Mouse (Mus musculus): Measurements from ENCODE around the gene Renbp. TPM values are rescaled to one million over a fixed set of nuclear protein-coding genes. Genes with fewer than 3 reads are reported as not detected.

The Renbp gene
- total RNA-seq (2014; rRNA removed) = 4.9 and 13.1 TPM in 2 replicates
- 11.7 and 12.4 TPM in 2 replicates for polyA plus RNA-seq (2015; fragmentation: Nextera tagmentation; extraction: Ambion mirVana)

GRCm38 (mm10) chrX:73930402-73931062 is at the start of gene Renbp:
Gene Renbp (minus strand): TSS chrX:73930850.
- WGBS = 45% methylated on average over 17 of the region's 17 CpGs
- Histone ChIP-seq H3K4me1 (ENCODE audit: insufficient read depth) (no peaks in the 10 kb centered on the region), H3K27me3 (ENCODE audit: insufficient read depth, low read length) (no peaks in the 10 kb centered on the region), H3K4me2 (ENCODE audit: low read depth) (no peak within 1 kb of the TSS), H3K9ac (no peak within 1 kb of the TSS), H3K4me3 (ENCODE audit: low read depth, low read length) (no peak within 1 kb of the TSS), H3K9me3 (ENCODE audit: low read length) (no peaks in the 10 kb centered on the region), H3K36me3 (ENCODE audit: insufficient read depth) (no peaks in the 10 kb centered on the region), H3K27ac (ENCODE audit: low read depth, low read length) (no peak within 1 kb of the TSS)
- ATAC-seq (peak; percentile 27; the same call in 1 of the 2 replicates), DNase-seq (no peak)
- TF ChIP-seq CTCF (IDR thresholded peaks at IDR 0.05; ENCODE audit: low read depth) = no peak

- ATAC-seq (no peak), DNase-seq (no peak)
- H3K4me3 ChIP-seq (ENCODE audit: low read depth, low read length) = no peak overlapping the region
- no peak overlapping the region for H3K27ac ChIP-seq (ENCODE audit: low read depth, low read length)
- 71% methylated on average over 1 of the region's 1 CpGs for WGBS
- H3K9ac ChIP-seq = no peak overlapping the region
- no peaks in the 10 kb centered on the region for H3K4me1 ChIP-seq (ENCODE audit: insufficient read depth)
- no peak for TF ChIP-seq CTCF (IDR thresholded peaks at IDR 0.05; ENCODE audit: low read depth)
- H3K9me3 ChIP-seq (ENCODE audit: low read length) = no peaks in the 10 kb centered on the region
- no peaks in the 10 kb centered on the region for H3K36me3 ChIP-seq (ENCODE audit: insufficient read depth)
- no peak overlapping the region for H3K4me2 ChIP-seq (ENCODE audit: low read depth)
- no peaks in the 10 kb centered on the region for H3K27me3 ChIP-seq (ENCODE audit: insufficient read depth, low read length)
These were observed 47.1 kb upstream of the Renbp start for GRCm38 (mm10) chrX:73977783-73978182.

DNA sequence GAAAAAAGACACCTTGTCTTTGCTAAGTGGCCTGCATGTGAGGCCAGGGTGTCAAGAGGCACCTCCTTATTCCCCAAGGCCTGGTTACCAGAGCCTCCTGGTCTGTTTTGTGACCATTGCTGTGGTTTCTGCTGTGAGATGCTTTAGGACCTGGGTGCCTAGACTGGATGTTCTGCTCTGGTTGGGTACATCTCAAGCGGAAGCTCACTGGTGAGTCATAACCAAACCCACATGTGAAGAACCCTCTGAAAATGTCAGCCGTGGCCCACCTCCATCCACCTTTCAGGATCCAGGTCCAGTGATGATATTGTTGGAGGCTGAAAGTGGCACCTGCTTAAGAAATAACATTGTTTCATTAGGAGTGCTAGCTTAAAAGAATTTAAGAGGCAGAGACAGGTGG is 45.6 kb upstream of the Renbp start:
- Histone ChIP-seq H3K4me1 (ENCODE audit: insufficient read depth) (no peaks in the 10 kb centered on the region), H3K4me2 (ENCODE audit: low read depth) (no peak overlapping the region), H3K9me3 (ENCODE audit: low read length) (no peaks in the 10 kb centered on the region), H3K9ac (no peak overlapping the region), H3K27ac (ENCODE audit: low read depth, low read length) (no peak overlapping the region), H3K4me3 (ENCODE audit: low read depth, low read length) (no peak overlapping the region), H3K36me3 (ENCODE audit: insufficient read depth) (no peaks in the 10 kb centered on the region), H3K27me3 (ENCODE audit: insufficient read depth, low read length) (no peaks in the 10 kb centered on the region)
- WGBS = 97% methylated on average over 2 of the region's 2 CpGs
- DNase-seq = no peak
- TF ChIP-seq CTCF (IDR thresholded peaks at IDR 0.05; ENCODE audit: low read depth) = no peak
- ATAC-seq = no peak

GRCm38 (mm10) chrX:73972774-73973173 is 42.1 kb upstream of the Renbp start:
- no peak for TF ChIP-seq CTCF (IDR thresholded peaks at IDR 0.05; ENCODE audit: low read depth)

DNA sequence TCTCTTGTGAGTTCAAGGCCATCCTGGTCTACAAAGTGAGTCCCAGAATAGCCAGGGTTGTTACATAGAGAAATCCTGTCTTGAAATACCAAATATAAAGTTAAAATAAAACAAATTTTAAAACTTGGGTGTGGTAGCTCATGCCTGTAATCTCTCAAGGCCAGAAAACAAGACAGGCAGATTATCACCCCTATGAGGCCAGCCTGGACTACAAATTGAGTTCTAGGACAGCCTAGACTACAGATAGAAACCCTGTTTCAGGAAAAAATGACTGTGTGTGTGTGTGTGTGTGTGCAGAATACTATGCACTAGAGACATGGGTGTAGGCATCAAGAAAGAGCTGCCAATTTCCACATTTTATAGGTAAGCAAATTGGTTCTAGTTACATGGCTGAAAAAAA is 40.1 kb upstream of the Renbp start:
- ATAC-seq = no peak
- TF ChIP-seq CTCF (IDR thresholded peaks at IDR 0.05; ENCODE audit: low read depth) = no peak
- H3K9ac ChIP-seq = no peak overlapping the region
- H3K27me3 ChIP-seq (ENCODE audit: insufficient read depth, low read length) = no peaks in the 10 kb centered on the region
- no peaks in the 10 kb centered on the region for H3K9me3 ChIP-seq (ENCODE audit: low read length)
- H3K27ac ChIP-seq (ENCODE audit: low read depth, low read length) = no peak overlapping the region
- no peak overlapping the region for H3K4me3 ChIP-seq (ENCODE audit: low read depth, low read length)
- H3K36me3 ChIP-seq (ENCODE audit: insufficient read depth) = no peaks in the 10 kb centered on the region
- no peak for DNase-seq
- no peaks in the 10 kb centered on the region for H3K4me1 ChIP-seq (ENCODE audit: insufficient read depth)
- H3K4me2 ChIP-seq (ENCODE audit: low read depth) = no peak overlapping the region

More at GRCm38 (mm10) chrX:73972774-73973173, 42.1 kb upstream of the Renbp start:
- ATAC-seq (no peak), DNase-seq (no peak)
- H3K36me3 ChIP-seq (ENCODE audit: insufficient read depth) = no peaks in the 10 kb centered on the region
- H3K27ac ChIP-seq (ENCODE audit: low read depth, low read length) = no peak overlapping the region
- H3K27me3 ChIP-seq (ENCODE audit: insufficient read depth, low read length) = no peaks in the 10 kb centered on the region
- no peak overlapping the region for H3K9ac ChIP-seq
- H3K4me1 ChIP-seq (ENCODE audit: insufficient read depth) = no peaks in the 10 kb centered on the region
- H3K9me3 ChIP-seq (ENCODE audit: low read length) = no peaks in the 10 kb centered on the region
- 81% methylated on average over 4 of the region's 4 CpGs for WGBS
- H3K4me3 ChIP-seq (ENCODE audit: low read depth, low read length) = no peak overlapping the region
- H3K4me2 ChIP-seq (ENCODE audit: low read depth) = no peak overlapping the region

GRCm38 (mm10) chrX:73969729-73970128 is 39.1 kb upstream of the Renbp start:
- Histone ChIP-seq H3K27ac (ENCODE audit: low read depth, low read length) (no peak overlapping the region), H3K4me3 (ENCODE audit: low read depth, low read length) (no peak overlapping the region), H3K9me3 (ENCODE audit: low read length) (no peaks in the 10 kb centered on the region), H3K9ac (no peak overlapping the region), H3K36me3 (ENCODE audit: insufficient read depth) (no peaks in the 10 kb centered on the region), H3K4me2 (ENCODE audit: low read depth) (no peak overlapping the region), H3K4me1 (ENCODE audit: insufficient read depth) (no peaks in the 10 kb centered on the region), H3K27me3 (ENCODE audit: insufficient read depth, low read length) (no peaks in the 10 kb centered on the region)
- DNase-seq (no peak), ATAC-seq (no peak)
- TF ChIP-seq CTCF (IDR thresholded peaks at IDR 0.05; ENCODE audit: low read depth) = no peak
- 96% methylated on average over 2 of the region's 2 CpGs for WGBS

DNA sequence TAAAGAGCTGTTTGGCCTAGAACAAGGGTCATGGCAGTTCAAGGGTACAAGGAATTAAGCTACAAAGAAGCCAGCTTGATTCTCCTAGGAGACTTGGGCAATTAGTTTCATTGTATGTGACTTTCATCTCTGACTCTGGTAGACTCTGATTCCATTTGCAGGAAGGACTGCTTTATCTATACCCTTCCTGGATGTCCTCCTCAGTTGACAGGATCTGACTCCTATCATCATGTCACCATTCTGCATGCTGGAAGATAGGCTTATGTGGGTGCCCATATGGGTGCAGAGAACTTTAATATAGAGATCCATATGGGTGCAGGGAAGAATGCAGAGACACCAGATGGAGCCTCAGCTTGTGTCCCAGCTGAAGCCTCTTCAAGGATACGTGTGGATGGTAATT is 38.5 kb upstream of the Renbp start:
- H3K4me3 ChIP-seq (ENCODE audit: low read depth, low read length) = no peak overlapping the region
- H3K4me2 ChIP-seq (ENCODE audit: low read depth) = no peak overlapping the region
- no peaks in the 10 kb centered on the region for H3K27me3 ChIP-seq (ENCODE audit: insufficient read depth, low read length)
- no peaks in the 10 kb centered on the region for H3K4me1 ChIP-seq (ENCODE audit: insufficient read depth)
- no peak for DNase-seq
- TF ChIP-seq CTCF (IDR thresholded peaks at IDR 0.05; ENCODE audit: low read depth) = no peak
- no peak overlapping the region for H3K27ac ChIP-seq (ENCODE audit: low read depth, low read length)
- no peaks in the 10 kb centered on the region for H3K36me3 ChIP-seq (ENCODE audit: insufficient read depth)
- H3K9me3 ChIP-seq (ENCODE audit: low read length) = no peaks in the 10 kb centered on the region
- no peak for ATAC-seq
- 73% methylated on average over 1 of the region's 1 CpGs for WGBS
- H3K9ac ChIP-seq = no peak overlapping the region
